Mouse (Mus musculus): ENCODE data around the gene Kcnip4. TPM values are rescaled to one million over a fixed set of nuclear protein-coding genes. Genes with fewer than 3 reads are reported as not detected.

The Kcnip4 gene
- total RNA-seq, 2 experiments from 2014 or later, result 0.21 TPM; not detected in 1

DNA sequence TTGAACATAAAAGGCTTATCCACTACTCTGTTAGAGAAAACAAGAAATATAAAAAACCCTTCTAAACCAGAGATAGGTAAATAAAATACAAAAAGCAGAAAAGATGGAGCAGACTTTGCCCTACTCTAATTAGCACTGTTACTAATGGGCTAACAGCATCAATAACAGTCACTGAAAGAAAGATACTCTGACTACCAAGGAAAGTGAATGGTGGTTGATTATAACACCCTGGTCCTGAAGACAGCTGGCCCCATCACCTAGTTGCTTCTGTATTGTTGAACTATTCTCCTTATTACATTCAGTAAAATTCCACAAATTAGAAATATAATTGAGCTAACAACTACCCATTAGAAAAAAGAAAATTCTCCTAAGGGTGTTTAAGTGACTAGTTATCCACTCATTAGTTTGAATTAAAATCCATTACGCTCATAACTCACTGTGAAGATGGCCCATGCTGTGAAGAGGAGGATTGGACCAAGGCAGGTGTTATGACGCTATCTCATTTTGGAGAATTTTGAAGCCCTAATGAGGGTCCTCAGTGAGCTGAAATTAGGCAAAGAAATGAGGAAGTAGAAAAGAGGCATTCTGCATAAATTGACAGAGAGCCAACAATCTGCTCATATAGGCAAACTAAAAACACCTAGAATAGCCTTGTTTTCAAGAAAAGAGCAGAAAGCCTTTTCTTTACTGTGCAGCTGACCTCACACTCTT is 582.2 kb downstream of the Kcnip4 start:
- no peak for ATAC-seq (replicated peaks; ENCODE audit: poor library complexity)

GRCm38 (mm10) chr5:48931881-48932280 is 592.8 kb downstream of the Kcnip4 start:
- no peak for ATAC-seq (replicated peaks; ENCODE audit: poor library complexity)

- ATAC-seq (replicated peaks; ENCODE audit: poor library complexity), result no peak
Measured at GRCm38 (mm10) chr5:48890216-48890615, 634.5 kb downstream of the Kcnip4 start.

- ATAC-seq (replicated peaks; ENCODE audit: poor library complexity), result no peak
Measured at GRCm38 (mm10) chr5:48889395-48890194, 635.1 kb downstream of the Kcnip4 start.

DNA sequence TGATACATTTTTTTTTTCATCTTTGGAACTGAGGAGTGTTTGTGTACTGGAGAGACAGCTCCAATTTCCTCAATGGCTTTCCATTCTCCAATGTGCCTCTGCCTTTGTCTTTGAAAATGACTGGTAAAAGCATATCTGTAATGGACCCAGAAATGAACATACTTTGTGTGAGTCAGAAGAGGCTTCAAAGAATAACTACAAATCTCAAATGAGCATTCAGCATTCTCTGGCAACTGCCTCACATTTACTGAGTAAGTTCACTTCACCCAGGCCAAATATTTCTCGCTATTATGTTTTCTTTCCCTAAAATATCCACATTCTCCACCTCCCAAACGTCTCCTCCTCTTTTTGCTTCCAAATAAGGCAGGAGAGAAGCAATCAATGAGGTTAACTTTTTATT is 646.6 kb downstream of the Kcnip4 start:
- ATAC-seq (replicated peaks; ENCODE audit: poor library complexity), result no peak

GRCm38 (mm10) chr5:48864268-48864967 is 660.3 kb downstream of the Kcnip4 start:
- no peak for ATAC-seq (replicated peaks; ENCODE audit: poor library complexity)

- ATAC-seq (replicated peaks; ENCODE audit: poor library complexity), result no peak
Measured at GRCm38 (mm10) chr5:48840971-48841370, 683.7 kb downstream of the Kcnip4 start.

DNA sequence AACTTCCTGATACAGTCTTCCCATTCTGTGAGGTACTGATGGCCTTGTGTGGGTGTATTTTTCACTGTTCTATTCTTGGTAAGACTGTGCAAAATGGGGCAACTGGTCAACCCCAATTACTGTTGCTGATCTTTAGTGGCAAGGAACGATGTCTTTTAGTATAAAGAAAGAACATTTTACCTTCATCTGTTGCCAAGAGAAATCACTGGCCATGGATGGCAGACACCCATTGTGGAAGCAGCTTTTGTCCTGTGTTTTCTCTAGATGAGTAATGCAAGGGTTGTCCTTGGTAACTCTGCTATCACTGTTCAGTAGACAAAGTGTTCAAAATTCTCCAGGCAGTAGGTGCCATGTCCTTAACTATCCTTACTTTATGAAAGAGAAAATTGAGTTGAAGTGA is 729.2 kb downstream of the Kcnip4 start:
- no peak for ATAC-seq (replicated peaks; ENCODE audit: poor library complexity)

- ATAC-seq (replicated peaks; ENCODE audit: poor library complexity), result no peak
Measured at GRCm38 (mm10) chr5:48779376-48779775, 745.3 kb downstream of the Kcnip4 start.

DNA sequence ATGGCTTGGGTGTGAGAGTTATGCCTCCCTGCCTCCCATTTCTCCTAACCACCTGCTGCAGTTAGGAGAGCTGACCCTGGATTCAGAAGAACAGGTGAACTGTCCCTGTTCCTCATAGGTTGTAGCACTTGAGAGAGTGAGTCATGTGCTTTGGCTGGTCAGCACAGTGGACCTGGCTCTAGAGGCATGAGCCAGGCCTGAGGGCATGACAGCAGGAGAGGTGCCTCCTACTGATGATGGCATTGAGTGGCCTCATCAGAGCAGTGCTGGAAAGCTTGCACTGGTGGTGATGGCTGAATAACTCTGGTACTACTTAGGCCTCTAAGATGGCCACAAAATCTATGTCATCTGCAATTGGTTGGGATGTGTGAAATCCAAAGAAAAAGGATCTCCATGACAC is 776.1 kb downstream of the Kcnip4 start:
- ATAC-seq (replicated peaks; ENCODE audit: poor library complexity), result no peak

- no peak for ATAC-seq (replicated peaks; ENCODE audit: poor library complexity)
Measured at GRCm38 (mm10) chr5:48737640-48738039, 787.1 kb downstream of the Kcnip4 start.

DNA sequence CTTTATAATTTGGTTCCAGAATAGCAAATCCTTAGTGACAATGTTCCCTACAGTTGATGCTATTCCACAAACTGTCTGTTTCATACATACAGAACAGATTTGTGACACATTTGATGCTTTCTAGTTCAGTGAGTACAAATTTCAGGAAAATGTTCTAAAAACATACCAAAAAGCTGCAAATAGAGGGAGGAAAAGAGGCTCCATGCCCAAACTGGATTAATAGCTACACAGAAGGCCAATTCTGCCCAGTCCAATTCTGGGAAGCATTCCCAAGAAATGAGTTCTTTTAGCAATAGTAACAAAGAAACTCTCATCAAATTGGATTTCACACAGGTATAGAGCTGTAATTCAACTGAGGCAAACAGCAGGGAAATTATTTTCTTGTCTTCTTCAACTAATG is 806.5 kb downstream of the Kcnip4 start:
- ATAC-seq (replicated peaks; ENCODE audit: poor library complexity), result no peak

- no peak for ATAC-seq (replicated peaks; ENCODE audit: poor library complexity)
Measured at GRCm38 (mm10) chr5:48705997-48706396, 818.7 kb downstream of the Kcnip4 start.

DNA sequence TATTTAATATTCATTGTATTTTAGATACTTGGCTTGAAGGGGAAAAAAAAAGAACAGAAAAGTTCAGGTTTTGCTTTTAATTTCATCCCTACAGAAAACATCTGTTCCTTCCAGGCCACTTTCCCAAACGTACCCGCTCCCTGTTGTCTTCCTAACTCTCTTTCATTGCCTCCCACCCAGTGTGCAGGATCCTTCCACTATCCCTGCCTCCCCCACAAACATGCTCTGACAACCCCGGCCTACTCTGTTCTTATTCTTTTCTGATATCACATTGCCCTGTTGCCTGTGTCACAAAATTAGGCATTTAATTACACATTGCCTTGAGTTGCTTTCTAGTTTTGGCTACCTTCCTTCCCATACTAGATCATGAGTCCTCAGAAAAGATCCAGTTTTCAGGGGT is 837.6 kb downstream of the Kcnip4 start:
- ATAC-seq (replicated peaks; ENCODE audit: poor library complexity), result no peak

DNA sequence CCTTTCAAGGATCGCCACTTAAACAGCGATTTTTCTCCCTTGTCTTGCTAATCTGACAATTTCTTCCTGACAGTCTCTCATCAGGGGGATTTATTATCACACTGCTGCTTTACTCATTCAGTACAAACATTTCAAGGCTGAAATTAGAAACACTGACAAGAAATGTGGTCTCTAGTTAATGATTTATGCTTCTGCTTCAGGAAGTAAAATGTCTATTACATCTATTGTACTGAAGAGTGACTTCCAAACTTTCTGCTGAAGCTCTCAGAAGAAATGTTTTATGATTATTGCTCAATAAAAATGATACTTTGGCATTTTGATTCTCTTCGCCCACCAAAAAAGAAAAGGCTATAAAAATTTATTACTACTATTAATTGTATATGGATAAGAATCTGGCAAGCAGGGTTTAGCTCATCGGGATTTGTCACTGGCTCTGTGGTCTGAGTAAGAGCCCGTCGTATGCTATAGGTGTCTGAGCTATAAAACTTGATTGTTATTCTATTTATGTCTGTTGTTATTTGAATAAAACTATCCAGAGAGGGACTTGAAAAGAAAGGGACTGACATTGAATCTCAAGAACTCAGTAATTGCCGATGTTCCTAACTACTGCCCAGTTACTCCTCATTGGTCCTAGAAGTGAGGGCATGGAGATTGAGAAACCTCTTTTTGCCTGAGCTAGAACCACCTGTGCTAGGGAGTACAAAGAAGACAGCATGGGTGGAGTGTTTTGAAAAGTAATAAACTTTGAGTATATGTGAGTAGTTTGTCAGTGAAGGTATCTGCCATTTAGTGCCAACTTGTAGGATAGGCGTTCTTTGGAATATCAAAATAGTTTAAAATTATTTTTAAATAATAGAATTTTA is 844.7 kb downstream of the Kcnip4 start:
- no peak for ATAC-seq (replicated peaks; ENCODE audit: poor library complexity)

- no peak for ATAC-seq (replicated peaks; ENCODE audit: poor library complexity)
Measured at GRCm38 (mm10) chr5:48662504-48662903, 862.2 kb downstream of the Kcnip4 start.

- no peak for ATAC-seq (replicated peaks; ENCODE audit: poor library complexity)
Measured at GRCm38 (mm10) chr5:48659975-48660374, 864.7 kb downstream of the Kcnip4 start.

DNA sequence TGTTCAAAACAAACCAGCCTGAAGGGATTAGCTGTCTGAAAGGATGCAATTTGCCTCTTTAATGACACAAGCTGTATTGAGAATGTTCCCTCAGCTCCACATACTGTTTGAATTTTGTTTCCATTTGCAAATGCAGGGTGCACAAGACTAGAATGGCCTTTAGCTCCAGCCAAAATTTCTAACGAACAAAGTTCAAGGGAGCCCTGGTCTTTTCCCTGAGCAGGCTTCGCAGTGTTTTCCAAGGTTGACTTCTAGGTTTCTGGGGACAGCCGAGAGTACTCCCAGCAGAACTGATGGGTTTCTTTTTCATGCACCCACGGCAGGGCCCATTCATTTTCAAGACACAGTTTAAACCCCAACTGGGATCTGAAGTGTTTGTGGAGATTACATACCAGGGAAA is 874.2 kb downstream of the Kcnip4 start:
- no peak for ATAC-seq (replicated peaks; ENCODE audit: poor library complexity)

DNA sequence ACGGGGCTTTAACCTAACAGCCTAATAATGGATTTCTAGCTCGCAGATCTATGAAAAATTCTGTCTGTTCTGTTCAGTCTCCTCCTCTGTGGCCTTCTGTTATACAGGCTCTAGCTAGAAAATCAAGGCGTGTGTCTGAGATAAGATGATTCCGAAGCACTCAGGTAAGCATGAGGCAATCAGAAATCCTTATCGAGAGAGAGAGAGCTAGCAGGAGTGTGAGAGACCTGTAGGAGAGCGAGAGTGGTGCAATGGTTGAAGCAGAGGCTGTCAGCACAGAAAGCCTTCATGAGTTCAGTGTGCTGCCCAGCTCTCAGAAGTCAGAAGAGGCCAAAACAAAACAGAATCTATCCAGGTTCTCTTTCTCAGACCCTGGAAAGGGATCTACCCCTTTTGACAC is 888.0 kb downstream of the Kcnip4 start:
- ATAC-seq (replicated peaks; ENCODE audit: poor library complexity), result no peak

DNA sequence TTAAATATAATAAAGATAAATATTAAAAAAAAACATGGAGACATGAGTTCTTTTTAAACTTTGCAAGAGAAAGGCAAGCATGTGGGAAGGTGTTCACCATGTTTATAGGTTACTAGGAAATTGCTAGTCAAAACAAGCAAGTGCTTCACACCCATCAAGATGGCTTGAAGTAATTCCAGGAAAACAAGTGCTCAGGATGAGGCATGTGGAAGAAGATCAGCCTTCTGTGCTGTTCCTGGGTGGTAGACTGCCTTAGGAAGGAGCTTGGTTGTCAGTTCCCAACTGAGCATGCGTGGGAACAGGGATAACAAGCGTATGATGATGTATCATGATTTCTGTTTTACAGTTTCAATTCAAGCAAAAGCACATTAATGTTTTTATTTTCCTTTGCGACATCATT is 891.1 kb downstream of the Kcnip4 start:
- no peak for ATAC-seq (replicated peaks; ENCODE audit: poor library complexity)

DNA sequence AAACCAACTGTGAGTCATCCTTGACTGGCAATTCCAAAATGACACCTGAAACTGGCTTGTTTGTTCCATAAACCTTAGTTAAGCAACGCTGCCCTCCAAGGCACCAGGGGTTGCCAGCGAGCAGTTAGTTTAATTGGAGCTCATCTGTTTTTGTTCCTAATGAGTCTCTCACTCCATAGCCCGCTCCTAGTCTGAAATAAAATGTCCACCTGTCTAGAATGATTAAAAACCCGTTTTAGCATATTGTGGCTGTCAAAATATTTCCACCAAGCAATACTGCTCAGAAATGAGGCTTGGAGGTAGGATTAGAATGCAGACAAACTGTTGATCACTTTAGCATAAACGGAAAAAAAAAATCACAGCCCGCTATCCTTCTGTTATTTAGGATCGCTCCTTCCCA is 901.3 kb downstream of the Kcnip4 start:
- no peak for ATAC-seq (replicated peaks; ENCODE audit: poor library complexity)
